Mouse (Mus musculus) forelimb bud, embryonic 11.5 days (tissue): ENCODE results near the gene Gm10234.

Source experiments
- DNase-seq: peaks from one replicate; pipeline ENCODE4 v3.0.0-alpha.2; 2012; ENCODE audit warnings: low read depth, low spot score

Gene Gm10234

GRCm38 (mm10) chr6:95321812-95322211 lies at the start of gene Gm10234:
Gene Gm10234 (plus strand): TSS chr6:95322112.
- DNase-seq, result no peak

- DNase-seq, result no peak
These were observed 44.3 kb upstream of the Gm10234 start for GRCm38 (mm10) chr6:95277633-95278032.

- no peak for DNase-seq
These were observed 25.9 kb upstream of the Gm10234 start for GRCm38 (mm10) chr6:95296025-95296424.

- DNase-seq, result no peak
These were observed 23.5 kb upstream of the Gm10234 start for GRCm38 (mm10) chr6:95298387-95298786.

- DNase-seq, result no peak
These were observed 21.3 kb upstream of the Gm10234 start for GRCm38 (mm10) chr6:95300658-95301057.

- no peak for DNase-seq
These were observed 9.3 kb downstream of the Gm10234 start for GRCm38 (mm10) chr6:95331191-95331590.

GRCm38 (mm10) chr6:95334781-95335180 lies 12.9 kb downstream of the Gm10234 start:
- DNase-seq, result no peak

GRCm38 (mm10) chr6:95349378-95349777 lies 27.5 kb downstream of the Gm10234 start:
- no peak for DNase-seq

GRCm38 (mm10) chr6:95353043-95353442 lies 31.1 kb downstream of the Gm10234 start:
- DNase-seq, result no peak

- DNase-seq, result no peak
These were observed 32.0 kb downstream of the Gm10234 start for GRCm38 (mm10) chr6:95353886-95354285.

GRCm38 (mm10) chr6:95360084-95360483 lies 38.2 kb downstream of the Gm10234 start:
- DNase-seq, result no peak

- no peak for DNase-seq
These were observed 40.8 kb downstream of the Gm10234 start for GRCm38 (mm10) chr6:95362707-95363106.

- no peak for DNase-seq
These were observed 49.9 kb downstream of the Gm10234 start for GRCm38 (mm10) chr6:95371811-95372210.
